Mouse (Mus musculus) liver, embryonic 13.5 days (tissue): Measurements from ENCODE around the gene Adamts2. TPM values are rescaled to one million over a fixed set of nuclear protein-coding genes. Genes with fewer than 3 reads are reported as not detected.
A peak's percentile ranks its signal among the peaks of the same experiment; 100 is the strongest.

Source experiments
- ATAC-seq: fragments of 200-750 bp; cut with Nextera tagmentation; 2 replicates; pipeline ENCODE4 v1.8.0; 2017; ENCODE audit warnings: low read depth, mild to moderate bottlenecking, moderate number of reproducible peaks, moderate library complexity
- DNase-seq: peaks from one replicate; pipeline ENCODE4 v3.0.0; 2022
- H3K27ac ChIP-seq: fragments of 300-500 bp; sonication (generic); 2 replicates; pipeline ENCODE4 v1.5.1; 2015; ENCODE audit warnings: moderate library complexity, mild to moderate bottlenecking, inconsistent platforms
- H3K27me3 ChIP-seq: fragments of 300-500 bp; sonication (generic); 2 replicates; pipeline ENCODE4 v1.6.1; 2015; ENCODE audit warnings: mild to moderate bottlenecking, inconsistent platforms
- H3K36me3 ChIP-seq: fragments of 300-500 bp; sonication (generic); 2 replicates; pipeline ENCODE4 v1.6.1; 2015; ENCODE audit warnings: mild to moderate bottlenecking, inconsistent platforms
- H3K4me1 ChIP-seq: fragments of 300-500 bp; sonication (generic); replicated peaks from 2 replicates; pipeline ENCODE4 v1.6.1; 2015; ENCODE audit warnings: inconsistent platforms
- H3K4me2 ChIP-seq: fragments of 300-500 bp; sonication (generic); 2 replicates; pipeline ENCODE4 v1.6.1; 2015; ENCODE audit warnings: inconsistent platforms, mild to moderate bottlenecking, moderate library complexity
- H3K4me3 ChIP-seq: fragments of 300-500 bp; sonication (generic); replicated peaks from 2 replicates; pipeline ENCODE4 v1.5.1; 2015; ENCODE audit warnings: mild to moderate bottlenecking, inconsistent platforms
- H3K9ac ChIP-seq: fragments of 300-500 bp; sonication (generic); 2 replicates; pipeline ENCODE4 v1.6.1; 2015; ENCODE audit warnings: mild to moderate bottlenecking, inconsistent platforms
- H3K9me3 ChIP-seq: fragments of 300-500 bp; sonication (generic); replicated peaks from 2 replicates; pipeline ENCODE4 v1.6.1; 2016; ENCODE audit warnings: inconsistent platforms
- WGBS: fragments of 180-500 bp; shearing (Covaris S2); methylation state at CpG from one replicate; pipeline ENCODE4 v1.1.7; 2015; ENCODE audit not compliant: insufficient replicate concordance; 5-methylcytosine and 5-hydroxymethylcytosine counted together
- polyA plus RNA-seq: library from polyadenylated mRNA; unstranded; fragments of >200 nt; fragmentation: Nextera tagmentation; extraction: Ambion mirVana; gene quantifications from 2 replicates; pipeline ENCODE4 v1.2.1, GENCODE M21; 2015

Gene Adamts2
- polyA plus RNA-seq = 1.4 and 1.6 TPM in 2 replicates

- ATAC-seq (no peak), DNase-seq (no peak)
- Histone ChIP-seq H3K4me1 (no peaks in the 10 kb centered on the region; the same call in 1 of the 2 replicates), H3K4me2 (peak within 1 kb of the TSS; percentile 60), H3K27ac (no peak within 1 kb of the TSS), H3K27me3 (peaks cover 79% of the 10 kb centered on the region), H3K36me3 (no peaks in the 10 kb centered on the region), H3K9ac (0 out of 2 replicates have a peak within 1 kb of the TSS, but pooled peaks have one; percentile 9), H3K9me3 (no peaks in the 10 kb centered on the region), H3K4me3 (peak within 1 kb of the TSS; percentile 50)
- WGBS = 1% methylated on average over 74 of the region's 82 CpGs
Observed at GRCm38 (mm10) chr11:50601641-50602355, at the start of gene Adamts2. Gene Adamts2, plus strand, starts transcription at chr11:50602084.

GRCm38 (mm10) chr11:50557064-50557463 lies 44.8 kb upstream of the Adamts2 start:
- no peak for DNase-seq
- Histone ChIP-seq H3K27me3 (no peaks in the 10 kb centered on the region), H3K27ac (no peak overlapping the region), H3K4me3 (no peak overlapping the region), H3K4me2 (no peak overlapping the region), H3K9ac (no peak overlapping the region), H3K36me3 (no peaks in the 10 kb centered on the region), H3K9me3 (no peaks in the 10 kb centered on the region), H3K4me1 (no peaks in the 10 kb centered on the region)
- 70% methylated on average over 3 of the region's 3 CpGs for WGBS
- no peak for ATAC-seq

GRCm38 (mm10) chr11:50559108-50559507 lies 42.8 kb upstream of the Adamts2 start:
- Histone ChIP-seq H3K4me3 (no peak overlapping the region), H3K4me1 (no peaks in the 10 kb centered on the region), H3K4me2 (no peak overlapping the region), H3K9me3 (no peaks in the 10 kb centered on the region), H3K27me3 (no peaks in the 10 kb centered on the region), H3K27ac (no peak overlapping the region), H3K36me3 (no peaks in the 10 kb centered on the region), H3K9ac (no peak overlapping the region)
- ATAC-seq (no peak), DNase-seq (no peak)
- 26% methylated on average over 4 of the region's 4 CpGs for WGBS

- 16% methylated on average over 20 of the region's 20 CpGs for WGBS
- no peaks in the 10 kb centered on the region for H3K27me3 ChIP-seq
- peaks cover 6% of the 10 kb centered on the region for H3K4me1 ChIP-seq
- no peaks in the 10 kb centered on the region for H3K9me3 ChIP-seq
- 0 out of 2 replicates have a peak overlapping the region, but pooled peaks have one; percentile 6 for H3K4me3 ChIP-seq
- no peak overlapping the region for H3K27ac ChIP-seq
- peak; percentile 65; the same call in 1 of the 2 replicates for ATAC-seq
- H3K9ac ChIP-seq = no peak overlapping the region
- no peaks in the 10 kb centered on the region for H3K36me3 ChIP-seq
- peak overlapping the region; percentile 40 for H3K4me2 ChIP-seq
- DNase-seq = peak; percentile 17
Observed at GRCm38 (mm10) chr11:50565466-50566211, 36.2 kb upstream of the Adamts2 start.

GRCm38 (mm10) chr11:50571448-50571847 lies 30.4 kb upstream of the Adamts2 start:
- no peak overlapping the region for H3K4me2 ChIP-seq
- DNase-seq (no peak), ATAC-seq (no peak)
- H3K9ac ChIP-seq = no peak overlapping the region
- no peak overlapping the region for H3K4me3 ChIP-seq
- H3K27ac ChIP-seq = no peak overlapping the region
- H3K36me3 ChIP-seq = no peaks in the 10 kb centered on the region
- no peaks in the 10 kb centered on the region for H3K9me3 ChIP-seq
- H3K4me1 ChIP-seq = no peaks in the 10 kb centered on the region
- H3K27me3 ChIP-seq = no peaks in the 10 kb centered on the region; the same call in 1 of the 2 replicates
- WGBS = 64% methylated on average over 6 of the region's 6 CpGs

- H3K9ac ChIP-seq = no peak overlapping the region
- DNase-seq (no peak), ATAC-seq (no peak)
- no peaks in the 10 kb centered on the region for H3K36me3 ChIP-seq
- no peak overlapping the region for H3K4me2 ChIP-seq
- H3K27me3 ChIP-seq = no peaks in the 10 kb centered on the region; the same call in 1 of the 2 replicates
- H3K27ac ChIP-seq = no peak overlapping the region
- H3K9me3 ChIP-seq = no peaks in the 10 kb centered on the region
- WGBS = 17% methylated on average over 4 of the region's 4 CpGs
- H3K4me1 ChIP-seq = no peaks in the 10 kb centered on the region
- no peak overlapping the region for H3K4me3 ChIP-seq
Observed at GRCm38 (mm10) chr11:50576521-50576920, 25.4 kb upstream of the Adamts2 start.

GRCm38 (mm10) chr11:50587026-50587425 lies 14.9 kb upstream of the Adamts2 start:
- DNase-seq (no peak), ATAC-seq (no peak)
- no peaks in the 10 kb centered on the region for H3K4me1 ChIP-seq
- H3K36me3 ChIP-seq = no peaks in the 10 kb centered on the region
- WGBS = 35% methylated on average over 7 of the region's 7 CpGs
- no peaks in the 10 kb centered on the region for H3K9me3 ChIP-seq
- H3K4me2 ChIP-seq = no peak overlapping the region
- no peaks in the 10 kb centered on the region for H3K27me3 ChIP-seq
- H3K9ac ChIP-seq = no peak overlapping the region
- H3K27ac ChIP-seq = no peak overlapping the region
- no peak overlapping the region for H3K4me3 ChIP-seq

- no peak for DNase-seq
- Histone ChIP-seq H3K36me3 (no peaks in the 10 kb centered on the region), H3K4me1 (no peaks in the 10 kb centered on the region), H3K9me3 (no peaks in the 10 kb centered on the region), H3K4me3 (no peak overlapping the region), H3K4me2 (no peak overlapping the region), H3K27me3 (no peaks in the 10 kb centered on the region), H3K9ac (no peak overlapping the region), H3K27ac (no peak overlapping the region)
- WGBS = 7% methylated on average over 3 of the region's 3 CpGs
- no peak for ATAC-seq
Observed at GRCm38 (mm10) chr11:50587787-50588186, 14.1 kb upstream of the Adamts2 start.

GRCm38 (mm10) chr11:50589060-50589459 lies 12.8 kb upstream of the Adamts2 start:
- 33% methylated on average over 11 of the region's 11 CpGs for WGBS
- ATAC-seq = no peak

GRCm38 (mm10) chr11:50591053-50591452 lies 10.8 kb upstream of the Adamts2 start:
- Histone ChIP-seq H3K9me3 (no peaks in the 10 kb centered on the region), H3K36me3 (no peaks in the 10 kb centered on the region), H3K9ac (no peak overlapping the region), H3K27ac (no peak overlapping the region), H3K4me1 (no peaks in the 10 kb centered on the region), H3K4me3 (no peak overlapping the region), H3K4me2 (no peak overlapping the region), H3K27me3 (no peaks in the 10 kb centered on the region)
- 69% methylated on average over 13 of the region's 13 CpGs for WGBS
- DNase-seq (no peak), ATAC-seq (no peak)

More at GRCm38 (mm10) chr11:50589060-50589459, 12.8 kb upstream of the Adamts2 start:
- Histone ChIP-seq H3K4me1 (no peaks in the 10 kb centered on the region), H3K36me3 (no peaks in the 10 kb centered on the region), H3K27me3 (no peaks in the 10 kb centered on the region), H3K4me2 (no peak overlapping the region), H3K27ac (no peak overlapping the region), H3K9ac (no peak overlapping the region), H3K4me3 (no peak overlapping the region), H3K9me3 (no peaks in the 10 kb centered on the region)
- DNase-seq = no peak

- Histone ChIP-seq H3K36me3 (no peaks in the 10 kb centered on the region), H3K9me3 (no peaks in the 10 kb centered on the region), H3K27me3 (no peaks in the 10 kb centered on the region), H3K4me1 (no peaks in the 10 kb centered on the region), H3K4me3 (no peak overlapping the region), H3K4me2 (no peak overlapping the region), H3K9ac (no peak overlapping the region), H3K27ac (no peak overlapping the region)
- WGBS = 66% methylated on average over 16 of the region's 16 CpGs
- ATAC-seq (no peak), DNase-seq (no peak)
Observed at GRCm38 (mm10) chr11:50592892-50593553, 8.9 kb upstream of the Adamts2 start.
